Mouse (Mus musculus) heart, embryonic 14.5 days (tissue): ENCODE results near the gene St7l. TPM values are rescaled to one million over a fixed set of nuclear protein-coding genes. Genes with fewer than 3 reads are reported as not detected.

Experiments
- ATAC-seq: fragments of 200-750 bp; cut with Nextera tagmentation; 2 replicates; pipeline ENCODE4 v1.8.0; 2017; ENCODE audit warnings: low read depth, moderate TSS enrichment; ENCODE audit not compliant: insufficient number of reproducible peaks, insufficient read depth, low FRiP score
- H3K27ac ChIP-seq, 2 experiments: fragments of 200-500 bp in 1 of 2; fragments of 300-500 bp in 1 of 2; sonication (generic) in 1 of 2; replicated peaks in 1 of 2; 2 replicates each; pipeline ENCODE4 v1.5.1; 2012 to 2014; ENCODE audit warnings: low read depth in 2 of 2, low read length in 2 of 2, control low read depth in 1 of 2, mild to moderate bottlenecking in 1 of 2, mixed read lengths in 1 of 2; ENCODE audit not compliant: control insufficient read depth in 1 of 2, insufficient read depth in 1 of 2
- H3K27me3 ChIP-seq: fragments of 300-500 bp; sonication (generic); 2 replicates; pipeline ENCODE4 v1.6.1; 2014; ENCODE audit warnings: mild to moderate bottlenecking, low read length, control low read depth; ENCODE audit not compliant: control insufficient read depth, insufficient read depth
- H3K36me3 ChIP-seq: fragments of 300-500 bp; sonication (generic); 2 replicates; pipeline ENCODE4 v1.6.1; 2014; ENCODE audit warnings: mild to moderate bottlenecking, control low read depth, low read length, mixed read lengths; ENCODE audit not compliant: control insufficient read depth, insufficient read depth
- H3K4me1 ChIP-seq, 2 experiments: fragments of 200-500 bp in 1 of 2; fragments of 300-500 bp in 1 of 2; sonication (generic) in 1 of 2; 2 replicates each; pipeline ENCODE4 v1.6.1; 2012 to 2014; ENCODE audit warnings: low read length in 2 of 2, control low read depth in 1 of 2, mixed read lengths in 1 of 2; ENCODE audit not compliant: control insufficient read depth in 2 of 2, insufficient read depth in 2 of 2
- H3K4me2 ChIP-seq: fragments of 300-500 bp; sonication (generic); 2 replicates; pipeline ENCODE4 v1.6.1; 2014; ENCODE audit warnings: mild to moderate bottlenecking, low read length
- H3K4me3 ChIP-seq, 2 experiments: fragments of 200-500 bp in 1 of 2; fragments of 300-500 bp in 1 of 2; sonication (generic) in 1 of 2; 2 replicates each; pipeline ENCODE4 v1.5.1; 2012 to 2014; ENCODE audit warnings: low read length in 2 of 2, mild to moderate bottlenecking in 2 of 2, control low read depth in 1 of 2, low read depth in 1 of 2, moderate library complexity in 1 of 2; ENCODE audit not compliant: control insufficient read depth in 1 of 2, insufficient read depth in 1 of 2
- H3K9ac ChIP-seq: fragments of 300-500 bp; sonication (generic); 2 replicates; pipeline ENCODE4 v1.6.1; 2014; ENCODE audit warnings: mild to moderate bottlenecking, low read length
- H3K9me3 ChIP-seq: fragments of 300-500 bp; sonication (generic); 2 replicates; pipeline ENCODE4 v1.6.1; 2016; ENCODE audit warnings: low read length, control low read depth; ENCODE audit not compliant: control insufficient read depth
- WGBS: fragments of 180-500 bp; shearing (Covaris S2); extraction: QIAGEN DNeasy Blood & Tissue Kit; methylation state at CpG from one replicate; pipeline ENCODE4 v1.1.7; 2014; 5-methylcytosine and 5-hydroxymethylcytosine counted together
- polyA plus RNA-seq: library from polyadenylated mRNA; unstranded; fragments of >200 nt; fragmentation: Nextera tagmentation; extraction: Ambion mirVana; gene quantifications from 2 replicates; pipeline ENCODE4 v1.2.1, GENCODE M21; 2014

St7l gene
- 24.1 and 28.6 TPM in 2 replicates for polyA plus RNA-seq

DNA sequence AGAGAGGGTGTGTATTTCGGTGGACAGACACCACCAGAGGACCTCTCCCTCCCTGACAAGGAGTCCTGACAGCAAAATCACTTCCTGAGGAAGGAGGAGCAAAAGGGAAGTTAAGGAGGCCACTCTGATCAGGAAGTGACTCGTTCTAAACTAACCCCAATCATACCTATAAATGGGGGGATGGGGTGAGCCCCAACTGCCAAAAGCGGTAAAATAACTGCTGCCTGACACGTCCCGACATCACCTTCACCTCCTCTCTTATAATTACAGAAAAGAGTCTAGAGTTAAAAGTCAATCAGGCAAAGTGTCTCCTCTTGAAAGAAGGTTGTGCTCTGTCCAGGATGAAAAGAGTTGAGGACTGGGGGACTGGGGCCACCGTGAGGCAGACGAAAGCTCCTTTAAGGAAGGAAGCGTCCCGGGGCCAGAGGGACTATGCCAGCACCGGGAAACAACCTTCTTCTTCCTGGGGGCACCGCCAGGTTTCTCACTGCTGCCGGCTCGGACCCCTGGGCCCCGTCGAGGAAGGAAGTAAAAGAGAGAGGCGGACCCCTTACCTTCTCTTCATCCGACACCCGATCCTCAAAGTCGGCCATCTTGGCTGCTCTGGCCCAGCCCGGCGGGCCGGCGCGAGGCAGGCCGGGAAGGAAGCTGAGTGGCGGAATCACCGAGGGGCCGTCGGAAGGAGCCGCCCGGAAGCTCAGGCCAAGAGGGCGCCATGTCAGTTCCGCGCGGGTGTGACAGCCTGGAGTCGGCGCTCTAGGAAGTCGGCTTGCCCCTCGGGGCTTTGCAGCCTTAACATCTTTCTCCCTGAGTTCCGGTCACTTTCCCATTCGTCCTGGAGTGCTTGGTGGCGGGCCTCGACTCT, at the start of gene St7l, which contains the start of gene Capza1:
Gene St7l, plus strand, starts transcription at position 220 of the 865 bp plus-strand sequence.
Gene Capza1, minus strand, starts transcription at position 720 of the 865 bp plus-strand sequence.
- H3K4me3 ChIP-seq = peak within 1 kb of the TSS; percentile 77 to 94
- peaks cover 8% of the 10 kb centered on the region for H3K36me3 ChIP-seq
- no peaks in the 10 kb centered on the region for H3K9me3 ChIP-seq
- no peaks in the 10 kb centered on the region for H3K27me3 ChIP-seq
- H3K27ac ChIP-seq = peak within 1 kb of the TSS; percentile 96 to 98
- H3K9ac ChIP-seq = peak within 1 kb of the TSS; percentile 94
- 0% methylated on average over 43 of the region's 43 CpGs for WGBS
- ATAC-seq = peak; percentile 97
- H3K4me2 ChIP-seq = peak within 1 kb of the TSS; percentile 74
- peaks cover 3 to 27% of the 10 kb centered on the region in 2 experiments; a peak in 3 of 4 replicates for H3K4me1 ChIP-seq

DNA sequence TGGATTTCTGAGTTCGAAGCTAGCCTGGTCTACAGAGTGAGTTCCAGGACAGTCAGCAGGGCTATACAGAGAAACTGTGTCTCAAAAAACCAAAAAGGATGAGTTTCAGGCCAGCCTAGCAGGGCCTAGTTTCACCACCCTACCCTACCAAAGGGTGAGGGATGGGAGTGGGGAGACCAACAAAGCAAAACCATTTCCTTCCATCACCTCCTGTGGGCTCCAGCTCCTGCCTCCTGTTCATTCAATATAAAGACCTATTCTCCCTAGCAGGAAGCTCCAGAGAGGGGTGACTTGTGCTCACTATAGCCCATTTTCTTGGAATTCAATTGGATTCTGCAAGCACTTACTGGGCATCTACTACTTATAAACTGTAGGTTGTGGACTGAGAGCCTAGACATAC, 49.1 kb upstream of the St7l start:
- no peak for ATAC-seq
- no peak overlapping the region for H3K27ac ChIP-seq
- H3K4me3 ChIP-seq = no peak overlapping the region
- peaks cover 4 to 38% of the 10 kb centered on the region in 2 experiments for H3K4me1 ChIP-seq
- H3K27me3 ChIP-seq = no peaks in the 10 kb centered on the region
- H3K36me3 ChIP-seq = peaks cover 4% of the 10 kb centered on the region; the same call in 1 of the 2 replicates
- H3K4me2 ChIP-seq = no peak overlapping the region
- H3K9me3 ChIP-seq = no peaks in the 10 kb centered on the region
- WGBS = 84% methylated on average over 1 of the region's 1 CpGs
- H3K9ac ChIP-seq = no peak overlapping the region

DNA sequence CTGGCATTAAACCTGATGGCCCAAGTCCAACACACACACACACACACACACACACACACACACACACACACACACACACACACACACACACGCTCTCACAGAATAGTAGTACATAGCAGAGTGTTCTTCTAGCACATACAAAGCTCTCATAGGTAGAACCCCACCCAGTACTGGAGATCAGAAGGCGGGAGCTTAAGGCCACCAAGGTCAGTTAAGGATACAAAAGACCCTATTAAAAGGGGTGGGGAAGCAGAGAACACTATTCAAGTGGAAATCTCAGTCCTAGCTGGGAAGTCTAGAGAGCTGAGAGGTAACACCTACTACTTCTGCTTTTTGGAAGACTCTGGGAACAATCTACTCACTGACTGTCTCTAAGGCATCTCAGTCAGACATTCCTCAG, 48.5 kb upstream of the St7l start:
- Histone ChIP-seq H3K27ac (no peak overlapping the region), H3K4me3 (no peak overlapping the region), H3K4me1 (peaks cover 8 to 44% of the 10 kb centered on the region in 2 experiments), H3K27me3 (no peaks in the 10 kb centered on the region), H3K9me3 (no peaks in the 10 kb centered on the region), H3K4me2 (no peak overlapping the region), H3K36me3 (peaks cover 4% of the 10 kb centered on the region; the same call in 1 of the 2 replicates), H3K9ac (peak overlapping the region; percentile 16; the same call in 1 of the 2 replicates)
- WGBS = 86% methylated on average over 2 of the region's 2 CpGs
- no peak for ATAC-seq

GRCm38 (mm10) chr3:104816130-104816529, 47.7 kb upstream of the St7l start:
- peaks cover 5% of the 10 kb centered on the region; the same call in 1 of the 2 replicates for H3K36me3 ChIP-seq
- H3K27ac ChIP-seq = no peak overlapping the region
- no peak for ATAC-seq
- no peak overlapping the region for H3K9ac ChIP-seq
- WGBS = 96% methylated on average over 7 of the region's 7 CpGs
- H3K9me3 ChIP-seq = no peaks in the 10 kb centered on the region
- peaks cover 8 to 46% of the 10 kb centered on the region in 2 experiments for H3K4me1 ChIP-seq
- no peaks in the 10 kb centered on the region for H3K27me3 ChIP-seq
- H3K4me2 ChIP-seq = peak overlapping the region; percentile 78
- no peak overlapping the region; a peak in 1 of 4 replicates for H3K4me3 ChIP-seq

- peak; percentile 55 for ATAC-seq
- WGBS = under 1% methylated on average over 45 of the region's 46 CpGs
- H3K36me3 ChIP-seq = peaks cover 13% of the 10 kb centered on the region
- H3K4me1 ChIP-seq = peaks cover 5 to 40% of the 10 kb centered on the region in 2 experiments
- peak overlapping the region; percentile 78 for H3K4me2 ChIP-seq
- H3K27me3 ChIP-seq = no peaks in the 10 kb centered on the region
- H3K9ac ChIP-seq = peak overlapping the region; percentile 97
- peak overlapping the region; percentile 68 to 94 for H3K4me3 ChIP-seq
- H3K27ac ChIP-seq = peak overlapping the region; percentile 87 to 96
- H3K9me3 ChIP-seq = no peaks in the 10 kb centered on the region
Measured at GRCm38 (mm10) chr3:104817481-104817990, 46.3 kb upstream of the St7l start.

DNA sequence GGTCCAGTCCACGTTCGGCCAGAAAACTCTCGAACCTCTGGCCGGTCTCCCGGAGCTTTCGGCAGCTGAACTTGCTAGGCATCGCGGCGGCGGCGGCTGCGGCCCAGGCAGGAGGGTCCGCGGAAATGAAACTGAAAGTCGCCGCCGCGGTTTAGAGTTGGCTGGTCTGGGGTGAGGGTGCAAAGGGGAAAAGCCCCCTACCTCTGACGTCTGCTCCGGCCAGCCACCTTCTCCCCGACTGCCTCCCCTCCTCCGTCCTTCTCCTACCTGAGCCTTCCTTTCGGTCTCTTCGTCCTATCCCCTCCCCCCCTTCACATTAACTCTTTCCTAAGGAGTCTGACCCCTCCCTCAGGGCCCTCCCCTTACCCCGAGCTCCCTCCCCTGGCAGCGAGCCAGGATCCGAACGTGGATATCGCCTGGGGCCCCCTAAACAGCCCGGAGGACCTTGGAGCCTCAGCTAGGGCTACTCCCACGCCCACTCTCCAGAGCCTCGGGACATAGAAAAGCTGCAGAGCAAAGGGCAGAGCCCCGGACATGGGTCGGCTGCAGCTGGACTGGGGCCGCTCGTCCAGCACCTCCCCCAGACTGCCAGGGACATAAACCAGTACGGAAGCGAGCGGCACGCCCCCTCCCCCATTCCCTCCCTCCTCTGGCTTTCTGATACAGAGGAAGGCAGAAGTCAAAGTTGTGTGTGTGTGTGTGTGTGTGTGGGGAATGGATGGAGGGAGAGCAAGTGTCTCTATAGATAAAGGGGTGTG, 45.6 kb upstream of the St7l start, which contains the start of gene Mov10:
Gene Mov10, minus strand, starts transcription at position 573 of the 758 bp plus-strand sequence.
- H3K9ac ChIP-seq = peak within 1 kb of the TSS; percentile 97
- H3K4me1 ChIP-seq = peaks cover 5 to 40% of the 10 kb centered on the region in 2 experiments
- H3K4me2 ChIP-seq = peak within 1 kb of the TSS; percentile 78
- ATAC-seq = peak; percentile 85
- peaks cover 16% of the 10 kb centered on the region for H3K36me3 ChIP-seq
- under 1% methylated on average over 36 of the region's 40 CpGs for WGBS
- peak within 1 kb of the TSS; percentile 68 to 94 for H3K4me3 ChIP-seq
- no peaks in the 10 kb centered on the region for H3K27me3 ChIP-seq
- peak within 1 kb of the TSS; percentile 87 to 96 for H3K27ac ChIP-seq
- H3K9me3 ChIP-seq = no peaks in the 10 kb centered on the region

DNA sequence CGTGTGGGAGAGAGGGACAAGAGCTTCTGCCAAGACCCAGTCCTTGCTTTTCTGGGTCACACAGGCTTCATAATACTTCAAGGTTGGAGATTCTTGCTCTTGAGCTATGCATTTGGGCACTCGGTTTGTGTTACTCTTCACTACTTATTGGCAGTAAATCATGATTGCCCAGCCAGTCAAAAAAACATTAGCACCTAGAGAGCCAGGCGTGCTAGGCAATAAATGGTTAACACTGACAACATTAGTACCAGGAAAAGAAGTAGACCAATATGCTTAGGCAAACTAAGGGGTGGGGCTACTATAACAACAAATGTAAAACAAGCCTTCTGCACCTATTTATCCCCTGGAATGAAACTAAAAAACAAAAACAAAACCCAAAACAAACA, 45.1 kb upstream of the St7l start:
- Histone ChIP-seq H3K27me3 (no peaks in the 10 kb centered on the region), H3K9me3 (no peaks in the 10 kb centered on the region), H3K27ac (peak overlapping the region; percentile 87 to 96), H3K4me1 (peaks cover 5 to 40% of the 10 kb centered on the region in 2 experiments), H3K9ac (peak overlapping the region; percentile 97), H3K4me3 (peak overlapping the region; percentile 68 to 94), H3K4me2 (peak overlapping the region; percentile 78), H3K36me3 (peaks cover 16% of the 10 kb centered on the region)
- WGBS = 4% methylated on average over 3 of the region's 3 CpGs
- no peak for ATAC-seq
